Mouse (Mus musculus) CH12.LX (cell line): Measurements from ENCODE around the gene Slc25a15.

Experiments
- CHD2 ChIP-seq: IDR thresholded peaks from 2 replicates; pipeline ENCODE4 v1.6.1; 2011; ENCODE audit warnings: low read length, improper control_type of control experiment
- CTCF ChIP-seq, 2 experiments: IDR thresholded peaks in 1 of 2; conservative IDR thresholded peaks in 1 of 2; 2 replicates each; pipeline ENCODE4 v1.5.1; 2011 to 2012; ENCODE audit warnings: low read depth in 2 of 2, low read length in 2 of 2, improper control_type of control experiment in 1 of 2, inconsistent platforms in 1 of 2, mild to moderate bottlenecking in 1 of 2, moderate library complexity in 1 of 2
- E2F4 ChIP-seq: IDR thresholded peaks from 2 replicates; pipeline ENCODE4 v1.6.1; 2011; ENCODE audit warnings: low read depth, low read length, improper control_type of control experiment; ENCODE audit not compliant: insufficient replicate concordance
- EP300 ChIP-seq: IDR thresholded peaks from 2 replicates; pipeline ENCODE4 v1.6.1; 2011; ENCODE audit warnings: low read length, improper control_type of control experiment
- MAFK ChIP-seq: IDR thresholded peaks from 2 replicates; pipeline ENCODE4 v1.6.1; 2011; ENCODE audit warnings: low read length, improper control_type of control experiment; ENCODE audit not compliant: insufficient replicate concordance
- MEF2A ChIP-seq: IDR thresholded peaks from 2 replicates; pipeline ENCODE4 v1.6.1; 2014; ENCODE audit warnings: low read depth, mild to moderate bottlenecking, inconsistent platforms, low read length, improper control_type of control experiment, borderline replicate concordance
- MXI1 ChIP-seq: IDR thresholded peaks from 2 replicates; pipeline ENCODE4 v1.6.1; 2011; ENCODE audit warnings: mild to moderate bottlenecking, low read depth, low read length, improper control_type of control experiment
- MYC ChIP-seq: IDR thresholded peaks from 2 replicates; pipeline ENCODE4 v1.6.1; 2011; ENCODE audit warnings: low read depth, mild to moderate bottlenecking, improper control_type of control experiment, low read length
- POLR2A ChIP-seq: IDR thresholded peaks from 2 replicates; pipeline ENCODE4 v1.6.1; 2011; ENCODE audit warnings: low read depth, mild to moderate bottlenecking, improper control_type of control experiment, low read length
- POLR2AphosphoS2 ChIP-seq: IDR thresholded peaks from 2 replicates; pipeline ENCODE4 v1.6.1; 2011; ENCODE audit warnings: low read depth, low read length, improper control_type of control experiment
- RAD21 ChIP-seq: IDR thresholded peaks from 2 replicates; pipeline ENCODE4 v1.6.1; 2011; ENCODE audit warnings: low read depth, mild to moderate bottlenecking, low read length, improper control_type of control experiment, moderate library complexity
- ZNF384 ChIP-seq: IDR thresholded peaks from 2 replicates; pipeline ENCODE4 v1.6.1; 2012; ENCODE audit warnings: low read depth, low read length, improper control_type of control experiment, inconsistent platforms

GRCm38 (mm10) chr8:22382824-22383595, 15.4 kb downstream of the Slc25a15 start:
- peak in 1 of 2 experiments; percentile 45; a peak in 2 of 4 replicates for TF ChIP-seq CTCF (conservative IDR thresholded peaks at IDR 0.05 in 1 of 2, IDR thresholded peaks at IDR 0.05 in 1 of 2; ENCODE audit: low read depth in 2 of 2, low read length in 2 of 2)
- TF ChIP-seq RAD21 = peak; percentile 3; the same call in 1 of the 2 replicates
- no peak for TF ChIP-seq ZNF384
- no peak for TF ChIP-seq E2F4
- TF ChIP-seq MAFK = no peak
- TF ChIP-seq POLR2A = no peak
- no peak for TF ChIP-seq EP300
- TF ChIP-seq MXI1 = no peak
- TF ChIP-seq POLR2AphosphoS2 = no peak
- TF ChIP-seq MYC = no peak
- no peak for TF ChIP-seq MEF2A
- no peak for TF ChIP-seq CHD2
